Mouse (Mus musculus): ENCODE results near the gene Pwwp2a. TPM values are rescaled to one million over a fixed set of nuclear protein-coding genes. Genes with fewer than 3 reads are reported as not detected.

Pwwp2a gene
- polyA plus RNA-seq, 2 experiments from 2014 or later: 21.2 to 29.8 TPM

GRCm38 (mm10) chr11:43727796-43728195 is 46.0 kb downstream of the Pwwp2a start:
- no peak for ATAC-seq

DNA sequence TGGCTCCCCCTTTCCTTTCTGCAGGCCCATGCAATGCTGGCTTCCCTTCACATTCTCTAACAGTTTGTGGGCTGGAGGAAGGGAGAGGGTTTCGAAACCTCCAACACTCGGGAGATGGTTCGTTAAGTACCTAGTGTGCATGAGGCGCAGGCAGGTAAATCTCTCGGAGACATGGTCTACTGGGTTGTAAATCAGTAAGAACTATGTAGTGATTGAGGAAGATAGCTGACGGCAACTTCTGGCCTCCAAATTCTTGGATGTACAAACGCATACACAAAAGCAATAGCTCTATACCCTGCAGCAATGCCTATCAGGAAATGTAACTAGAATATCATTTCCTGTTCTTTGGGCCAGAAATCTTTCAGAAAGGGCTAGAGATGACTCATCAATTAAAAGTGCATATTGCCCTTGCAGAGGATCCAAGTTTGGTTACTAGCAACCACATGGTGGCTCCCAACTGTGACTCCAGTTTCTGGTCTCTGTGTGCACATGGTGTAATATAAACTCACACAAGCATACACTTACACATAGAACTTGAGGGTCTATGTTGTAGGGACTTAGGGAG is 47.0 kb downstream of the Pwwp2a start:
- ATAC-seq: peak; percentile 65

- ATAC-seq: peak; percentile 100
Measured at GRCm38 (mm10) chr11:43747233-43748226, 65.7 kb downstream of the Pwwp2a start, which contains the start of gene Ttc1. Gene Ttc1 (minus strand): TSS chr11:43748008.

- no peak for ATAC-seq
Measured at GRCm38 (mm10) chr11:43751542-43751941, 69.7 kb downstream of the Pwwp2a start.

DNA sequence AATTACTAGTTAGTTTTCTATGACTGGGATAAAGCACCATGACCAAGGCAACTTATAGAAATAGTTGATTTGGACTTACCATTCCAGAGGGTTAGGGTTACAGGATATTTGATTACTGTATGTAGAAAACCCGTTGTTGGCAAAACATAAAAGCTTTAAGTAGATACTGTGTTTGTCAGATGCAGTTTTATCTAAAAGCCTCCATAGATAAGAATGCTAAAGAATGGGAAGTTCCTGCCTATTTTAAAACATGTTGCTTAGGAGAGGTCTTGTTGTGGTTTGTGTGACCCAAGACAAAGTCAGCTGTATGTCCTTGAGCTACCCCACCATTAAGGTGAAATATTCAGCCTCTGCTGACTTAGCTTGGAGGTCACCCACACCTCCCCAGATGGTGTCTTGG is 72.8 kb downstream of the Pwwp2a start:
- no peak for ATAC-seq

- ATAC-seq: no peak
Measured at GRCm38 (mm10) chr11:43755411-43755810, 73.6 kb downstream of the Pwwp2a start.

- ATAC-seq: no peak
Measured at GRCm38 (mm10) chr11:43758436-43758835, 76.6 kb downstream of the Pwwp2a start.

DNA sequence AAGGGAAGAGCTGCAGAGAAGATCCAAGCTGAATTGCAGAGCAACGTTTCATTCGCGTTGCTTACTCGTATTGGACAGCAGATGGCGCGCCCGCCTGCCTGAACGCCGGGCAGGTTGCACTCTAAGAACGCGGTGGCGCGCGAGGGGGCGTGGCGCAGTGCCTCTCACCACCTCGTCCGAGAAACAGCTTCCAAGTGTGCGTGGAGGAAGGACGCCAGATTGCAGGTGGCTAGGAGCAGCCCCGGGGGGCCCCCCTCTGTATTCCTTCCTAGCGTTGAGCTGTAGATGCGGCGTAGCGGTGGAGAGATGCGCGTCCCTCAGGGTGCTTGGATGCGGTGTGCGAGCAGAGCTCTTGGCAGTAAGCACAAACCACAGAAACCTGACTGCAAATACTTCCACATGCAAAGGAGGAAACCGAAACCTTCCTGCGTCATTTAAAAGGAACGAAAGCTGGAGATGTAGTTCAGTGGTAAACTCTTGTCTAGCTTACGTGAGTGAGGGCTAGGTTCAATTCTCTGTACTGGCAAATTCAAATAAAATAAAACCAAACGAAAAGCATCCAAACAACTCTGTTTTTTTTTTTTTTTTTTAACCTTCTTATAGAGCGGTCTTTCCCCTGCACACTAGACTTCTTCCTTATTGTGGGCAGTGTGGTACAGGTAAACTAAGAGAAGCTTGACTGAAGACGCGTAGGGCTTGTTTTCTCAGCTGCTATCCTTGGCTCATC is 85.3 kb downstream of the Pwwp2a start:
- peak; percentile 82 for ATAC-seq

GRCm38 (mm10) chr11:43767749-43768148 is 86.0 kb downstream of the Pwwp2a start:
- no peak for ATAC-seq

DNA sequence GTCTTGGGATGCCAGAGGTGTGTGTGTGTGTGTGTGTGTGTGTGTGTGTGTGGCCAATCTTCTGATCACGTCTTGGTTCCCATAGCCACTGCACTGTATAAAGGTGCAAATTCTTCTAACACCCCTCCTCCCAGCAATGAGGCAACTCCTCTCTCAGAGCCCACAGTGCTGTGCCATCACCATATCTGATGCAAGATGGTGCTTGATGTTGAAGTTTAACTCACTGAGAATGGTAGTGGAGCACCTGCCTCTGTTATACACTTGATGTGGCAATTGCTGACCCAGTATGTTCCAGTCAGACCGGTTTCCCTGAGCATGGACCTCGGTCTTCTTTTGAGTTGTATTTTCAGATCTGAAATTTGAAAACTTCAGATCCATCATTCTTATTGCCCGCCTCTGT is 88.3 kb downstream of the Pwwp2a start:
- ATAC-seq: no peak

Other genes starting within 250 kb of the Pwwp2a start
- 100 to 1,000 TPM; 108 to 112 TPM for gene Slu7, start 248.3 kb upstream of the Pwwp2a start, polyA plus RNA-seq (2017; shearing (Covaris generic))
- gene C1qtnf2, start 207.7 kb upstream of the Pwwp2a start, polyA plus RNA-seq (2017; shearing (Covaris generic)): not detected
- gene Ccnjl, start 153.2 kb upstream of the Pwwp2a start, polyA plus RNA-seq (2017; shearing (Covaris generic)): under 1 TPM in 1 of 2 experiments, not detected in 1; 0.17 TPM
- not detected for gene 4933415A04Rik, start 95.0 kb upstream of the Pwwp2a start, polyA plus RNA-seq (2017; shearing (Covaris generic))
- not detected for gene Fabp6, start 80.5 kb upstream of the Pwwp2a start, polyA plus RNA-seq (2017; shearing (Covaris generic))
- gene Ttc1, start 66.0 kb downstream of the Pwwp2a start, polyA plus RNA-seq (2017; shearing (Covaris generic)): 100 to 1,000 TPM in 1 of 2 experiments, 10 to 100 TPM in 1; 95.1 to 112 TPM
- not detected for gene Adra1b, start 219.2 kb downstream of the Pwwp2a start, polyA plus RNA-seq (2017; shearing (Covaris generic))